Mouse (Mus musculus) myocyte (in vitro differentiated cells): ENCODE measurements at regions not wholly inside any gene's neighbourhood (a gene's known extent, or its start where the extent isn't known, plus 50 kb on each side); places are given as distances from the start of the nearest gene placed in this dataset.

ENCODE experiments used
- CEBPB ChIP-seq: IDR thresholded peaks from 2 replicates; pipeline ENCODE4 v1.6.1; 2011; ENCODE audit warnings: mild to moderate bottlenecking, moderate library complexity; ENCODE audit not compliant: poor library complexity, insufficient read depth, severe bottlenecking
- E2F4 ChIP-seq: IDR thresholded peaks from one replicate; pipeline ENCODE4 v1.6.1; 2011; ENCODE audit warnings: mild to moderate bottlenecking, control low read depth, moderate library complexity; ENCODE audit not compliant: insufficient read depth
- MAX ChIP-seq: IDR thresholded peaks from one replicate; pipeline ENCODE4 v1.6.1; 2011; ENCODE audit warnings: low read depth, mild to moderate bottlenecking, control low read depth
- MYOD1 ChIP-seq, 3 experiments: IDR thresholded peaks; one replicate each; pipeline ENCODE4 v1.6.1; 2011; ENCODE audit warnings: control low read depth in 2 of 3, low read depth in 2 of 3, mild to moderate bottlenecking in 2 of 3, moderate library complexity in 1 of 3; ENCODE audit not compliant: insufficient read length in 2 of 3, control insufficient read depth in 1 of 3
- POLR2A ChIP-seq: IDR thresholded peaks from one replicate; pipeline ENCODE4 v1.6.1; 2011; ENCODE audit warnings: low read depth, mild to moderate bottlenecking, control low read depth, moderate library complexity; ENCODE audit not compliant: insufficient read length
- POLR2AphosphoS2 ChIP-seq: IDR thresholded peaks from one replicate; pipeline ENCODE4 v1.6.1; 2011; ENCODE audit warnings: low read depth, control low read depth; ENCODE audit not compliant: insufficient read length
- REST ChIP-seq: IDR thresholded peaks from one replicate; pipeline ENCODE4 v1.6.1; 2011; ENCODE audit warnings: mild to moderate bottlenecking, control low read depth, moderate library complexity; ENCODE audit not compliant: insufficient read depth, insufficient read length
- SRF ChIP-seq: IDR thresholded peaks from one replicate; pipeline ENCODE4 v1.6.1; 2011; ENCODE audit warnings: low read depth; ENCODE audit not compliant: control insufficient read depth, insufficient read length
- TCF12 ChIP-seq: IDR thresholded peaks from one replicate; pipeline ENCODE4 v1.6.1; 2011; ENCODE audit warnings: mild to moderate bottlenecking, control low read depth; ENCODE audit not compliant: poor library complexity, insufficient read depth, severe bottlenecking
- TCF3 ChIP-seq: IDR thresholded peaks from one replicate; pipeline ENCODE4 v1.6.1; 2011; ENCODE audit warnings: low read depth, control low read depth; ENCODE audit not compliant: insufficient read length
- USF1 ChIP-seq: IDR thresholded peaks from one replicate; pipeline ENCODE4 v1.6.1; 2011; ENCODE audit warnings: low read depth, mild to moderate bottlenecking, control low read depth, moderate library complexity

GRCm38 (mm10) chr4:124135165-124135470, 217.3 kb upstream of the 4930535I16Rik start:
- TF ChIP-seq POLR2A, result no peak
- no peak for TF ChIP-seq CEBPB
- TF ChIP-seq TCF12, result no peak
- TF ChIP-seq REST, result no peak
- no peak for TF ChIP-seq MAX
- TF ChIP-seq USF1, result no peak
- TF ChIP-seq MYOD1 (IDR thresholded peaks at IDR 0.05; ENCODE audit: control insufficient read depth in 1 of 3, insufficient read length in 2 of 3, low read depth in 2 of 3), result no peak
- no peak for TF ChIP-seq POLR2AphosphoS2
- TF ChIP-seq E2F4, result no peak
- TF ChIP-seq SRF, result no peak
- no peak for TF ChIP-seq TCF3
